Mouse (Mus musculus): ENCODE measurements at regions not wholly inside any gene's neighbourhood (a gene's known extent, or its start where the extent isn't known, plus 50 kb on each side); places are given as distances from the start of the nearest gene placed in this dataset.

DNA sequence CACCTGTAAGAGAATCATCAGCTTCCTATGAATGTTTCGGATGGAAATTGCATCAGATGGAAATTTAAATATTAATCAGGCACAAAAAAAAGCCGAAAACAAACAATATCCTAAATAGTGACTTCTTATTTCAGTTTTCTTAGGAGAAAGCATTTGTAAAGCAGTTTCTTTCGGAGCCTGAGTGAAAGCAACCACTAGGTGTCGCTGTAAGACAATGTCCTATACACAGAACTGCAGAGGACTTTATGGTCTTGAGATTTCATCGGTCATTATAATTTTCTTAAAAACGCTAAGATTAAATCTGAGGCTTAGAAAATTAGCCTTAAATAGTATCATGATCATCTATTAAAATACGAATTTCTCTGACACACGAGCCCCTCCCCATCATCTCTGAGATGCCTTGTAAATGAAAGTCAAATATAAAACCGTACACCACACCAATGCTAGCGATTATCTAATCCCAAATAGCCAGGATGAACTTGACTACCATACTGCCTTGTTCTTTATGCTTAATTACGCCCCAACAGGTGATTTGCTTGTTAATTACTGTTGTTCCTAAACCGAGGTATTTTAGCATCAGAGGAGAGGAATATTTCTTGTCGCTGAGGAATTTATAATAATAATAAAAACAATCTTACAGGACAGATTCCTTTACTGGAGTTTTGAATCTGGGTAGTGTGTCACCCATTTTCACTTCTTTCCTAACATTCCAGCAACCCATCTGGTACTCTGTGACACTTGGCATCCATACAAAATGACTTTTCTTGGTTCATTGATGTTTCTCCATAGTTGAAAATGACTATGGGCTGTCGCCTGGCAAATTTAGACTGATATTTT is 480.0 kb downstream of the Hace1 start:
- H3K4me1 ChIP-seq (replicated peaks; ENCODE audit: control insufficient read depth, insufficient read depth, low read length) = no peaks in the 10 kb centered on the region

DNA sequence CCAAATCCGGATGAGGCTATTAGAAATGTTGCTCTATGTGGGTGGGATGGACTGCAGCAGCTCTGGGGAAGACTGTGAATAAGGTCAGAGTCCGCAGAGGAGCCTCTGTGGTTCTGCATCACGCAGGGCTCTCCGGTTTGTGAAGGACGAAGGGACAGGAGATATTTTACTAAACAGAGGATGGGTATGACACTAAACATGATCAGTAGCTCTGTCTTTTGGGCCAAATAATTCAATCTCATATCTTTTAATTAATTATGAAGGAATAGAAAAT is 480.5 kb downstream of the Hace1 start:
- no peak overlapping the region for H3K4me2 ChIP-seq (ENCODE audit: low read depth, low read length)
- 67% methylated on average over 5 of the region's 5 CpGs for WGBS

More for the DNA sequence above, 480.0 kb downstream of the Hace1 start:
- H3K36me3 ChIP-seq (ENCODE audit: control insufficient read depth, insufficient read depth, low read length) = no peaks in the 10 kb centered on the region
- ATAC-seq (ENCODE audit: low read depth) = no peak
- no peak overlapping the region for H3K4me3 ChIP-seq (ENCODE audit: low read length)
- H3K9ac ChIP-seq (ENCODE audit: low read length) = no peak overlapping the region
- no peak overlapping the region for H3K4me2 ChIP-seq (ENCODE audit: low read depth, low read length)
- H3K27me3 ChIP-seq (ENCODE audit: control insufficient read depth, insufficient read depth, low read depth, low read length) = no peaks in the 10 kb centered on the region
- no peak overlapping the region for H3K27ac ChIP-seq (ENCODE audit: low read length)
- H3K9me3 ChIP-seq (ENCODE audit: control insufficient read depth, low read length) = no peaks in the 10 kb centered on the region
- 30% methylated on average over 14 of the region's 14 CpGs for WGBS

GRCm38 (mm10) chr10:46059285-46059684 is 481.7 kb downstream of the Hace1 start:
- Histone ChIP-seq H3K27me3 (ENCODE audit: control insufficient read depth, insufficient read depth, low read depth, low read length) (no peaks in the 10 kb centered on the region), H3K27ac (ENCODE audit: low read length) (no peak overlapping the region), H3K4me1 (replicated peaks; ENCODE audit: control insufficient read depth, insufficient read depth, low read length) (no peaks in the 10 kb centered on the region), H3K9ac (ENCODE audit: low read length) (no peak overlapping the region), H3K36me3 (ENCODE audit: control insufficient read depth, insufficient read depth, low read length) (no peaks in the 10 kb centered on the region), H3K4me2 (ENCODE audit: low read depth, low read length) (no peak overlapping the region), H3K9me3 (ENCODE audit: control insufficient read depth, low read length) (no peaks in the 10 kb centered on the region), H3K4me3 (ENCODE audit: low read length) (no peak overlapping the region)
- 76% methylated on average over 3 of the region's 3 CpGs for WGBS
- ATAC-seq (ENCODE audit: low read depth) = no peak

More for the DNA sequence above, 480.5 kb downstream of the Hace1 start:
- Histone ChIP-seq H3K4me3 (ENCODE audit: low read length) (no peak overlapping the region), H3K9ac (ENCODE audit: low read length) (no peak overlapping the region), H3K36me3 (ENCODE audit: control insufficient read depth, insufficient read depth, low read length) (no peaks in the 10 kb centered on the region), H3K27ac (ENCODE audit: low read length) (no peak overlapping the region), H3K9me3 (ENCODE audit: control insufficient read depth, low read length) (no peaks in the 10 kb centered on the region), H3K27me3 (ENCODE audit: control insufficient read depth, insufficient read depth, low read depth, low read length) (no peaks in the 10 kb centered on the region), H3K4me1 (replicated peaks; ENCODE audit: control insufficient read depth, insufficient read depth, low read length) (no peaks in the 10 kb centered on the region)
- no peak for ATAC-seq (ENCODE audit: low read depth)

- H3K36me3 ChIP-seq (ENCODE audit: control insufficient read depth, insufficient read depth, low read length) = no peaks in the 10 kb centered on the region
- H3K4me3 ChIP-seq (ENCODE audit: low read length) = no peak overlapping the region
- H3K27me3 ChIP-seq (ENCODE audit: control insufficient read depth, insufficient read depth, low read depth, low read length) = no peaks in the 10 kb centered on the region
- no peak for ATAC-seq (ENCODE audit: low read depth)
- H3K9ac ChIP-seq (ENCODE audit: low read length) = no peak overlapping the region
- no peaks in the 10 kb centered on the region for H3K9me3 ChIP-seq (ENCODE audit: control insufficient read depth, low read length)
- H3K4me2 ChIP-seq (ENCODE audit: low read depth, low read length) = no peak overlapping the region
- H3K4me1 ChIP-seq (replicated peaks; ENCODE audit: control insufficient read depth, insufficient read depth, low read length) = no peaks in the 10 kb centered on the region
- H3K27ac ChIP-seq (ENCODE audit: low read length) = no peak overlapping the region
- WGBS = 79% methylated on average over 4 of the region's 4 CpGs
Measured at GRCm38 (mm10) chr10:46063831-46064230, 486.2 kb downstream of the Hace1 start.

DNA sequence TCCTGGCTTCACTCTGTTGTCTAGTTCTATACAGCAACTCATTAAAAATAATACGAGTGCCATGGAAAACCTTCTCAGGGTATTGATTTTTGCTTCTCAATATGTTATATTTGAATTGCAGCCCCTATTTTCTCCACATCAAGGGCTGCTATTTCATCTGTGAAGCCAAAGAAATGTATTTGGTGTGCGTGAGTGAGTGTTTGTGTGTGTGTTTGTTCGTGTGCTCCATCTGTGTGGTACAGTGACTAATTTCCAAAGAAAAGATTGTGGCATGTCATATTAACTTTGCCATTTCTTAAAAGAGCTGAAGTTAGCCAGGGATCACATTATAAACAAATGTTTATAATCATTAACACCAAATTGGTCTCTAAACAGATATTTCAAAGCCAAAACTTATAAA is 493.1 kb downstream of the Hace1 start:
- Histone ChIP-seq H3K36me3 (ENCODE audit: control insufficient read depth, insufficient read depth, low read length) (no peaks in the 10 kb centered on the region), H3K4me3 (ENCODE audit: low read length) (no peak overlapping the region), H3K4me2 (ENCODE audit: low read depth, low read length) (no peak overlapping the region), H3K4me1 (replicated peaks; ENCODE audit: control insufficient read depth, insufficient read depth, low read length) (no peaks in the 10 kb centered on the region), H3K9ac (ENCODE audit: low read length) (no peak overlapping the region), H3K9me3 (ENCODE audit: control insufficient read depth, low read length) (no peaks in the 10 kb centered on the region), H3K27ac (ENCODE audit: low read length) (no peak overlapping the region), H3K27me3 (ENCODE audit: control insufficient read depth, insufficient read depth, low read depth, low read length) (no peaks in the 10 kb centered on the region)
- ATAC-seq (ENCODE audit: low read depth) = no peak
- 63% methylated on average over 3 of the region's 3 CpGs for WGBS

- Histone ChIP-seq H3K36me3 (ENCODE audit: control insufficient read depth, insufficient read depth, low read length) (no peaks in the 10 kb centered on the region), H3K9ac (ENCODE audit: low read length) (no peak overlapping the region), H3K27ac (ENCODE audit: low read length) (no peak overlapping the region), H3K4me1 (replicated peaks; ENCODE audit: control insufficient read depth, insufficient read depth, low read length) (no peaks in the 10 kb centered on the region), H3K9me3 (ENCODE audit: control insufficient read depth, low read length) (no peaks in the 10 kb centered on the region), H3K4me3 (ENCODE audit: low read length) (no peak overlapping the region), H3K27me3 (ENCODE audit: control insufficient read depth, insufficient read depth, low read depth, low read length) (no peaks in the 10 kb centered on the region), H3K4me2 (ENCODE audit: low read depth, low read length) (no peak overlapping the region)
- WGBS = 34% methylated on average over 8 of the region's 8 CpGs
- no peak for ATAC-seq (ENCODE audit: low read depth)
Measured at GRCm38 (mm10) chr10:46071220-46071619, 493.6 kb downstream of the Hace1 start.

- Histone ChIP-seq H3K27me3 (ENCODE audit: control insufficient read depth, insufficient read depth, low read depth, low read length) (no peaks in the 10 kb centered on the region), H3K4me3 (ENCODE audit: low read length) (no peak overlapping the region), H3K27ac (ENCODE audit: low read length) (no peak overlapping the region), H3K9ac (ENCODE audit: low read length) (no peak overlapping the region), H3K9me3 (ENCODE audit: control insufficient read depth, low read length) (no peaks in the 10 kb centered on the region), H3K4me1 (replicated peaks; ENCODE audit: control insufficient read depth, insufficient read depth, low read length) (no peaks in the 10 kb centered on the region), H3K4me2 (ENCODE audit: low read depth, low read length) (no peak overlapping the region), H3K36me3 (ENCODE audit: control insufficient read depth, insufficient read depth, low read length) (no peaks in the 10 kb centered on the region)
- 75% methylated on average over 12 of the region's 12 CpGs for WGBS
- ATAC-seq (ENCODE audit: low read depth) = no peak
Measured at GRCm38 (mm10) chr10:46071810-46072549, 494.4 kb downstream of the Hace1 start.

- Histone ChIP-seq H3K9ac (ENCODE audit: low read length) (no peak overlapping the region), H3K4me1 (replicated peaks; ENCODE audit: control insufficient read depth, insufficient read depth, low read length) (no peaks in the 10 kb centered on the region), H3K27me3 (ENCODE audit: control insufficient read depth, insufficient read depth, low read depth, low read length) (no peaks in the 10 kb centered on the region), H3K36me3 (ENCODE audit: control insufficient read depth, insufficient read depth, low read length) (no peaks in the 10 kb centered on the region), H3K4me2 (ENCODE audit: low read depth, low read length) (no peak overlapping the region), H3K9me3 (ENCODE audit: control insufficient read depth, low read length) (no peaks in the 10 kb centered on the region), H3K4me3 (ENCODE audit: low read length) (no peak overlapping the region), H3K27ac (ENCODE audit: low read length) (no peak overlapping the region)
- ATAC-seq (ENCODE audit: low read depth) = no peak
- 41% methylated on average over 16 of the region's 16 CpGs for WGBS
Measured at GRCm38 (mm10) chr10:46072550-46073470, 495.2 kb downstream of the Hace1 start.

DNA sequence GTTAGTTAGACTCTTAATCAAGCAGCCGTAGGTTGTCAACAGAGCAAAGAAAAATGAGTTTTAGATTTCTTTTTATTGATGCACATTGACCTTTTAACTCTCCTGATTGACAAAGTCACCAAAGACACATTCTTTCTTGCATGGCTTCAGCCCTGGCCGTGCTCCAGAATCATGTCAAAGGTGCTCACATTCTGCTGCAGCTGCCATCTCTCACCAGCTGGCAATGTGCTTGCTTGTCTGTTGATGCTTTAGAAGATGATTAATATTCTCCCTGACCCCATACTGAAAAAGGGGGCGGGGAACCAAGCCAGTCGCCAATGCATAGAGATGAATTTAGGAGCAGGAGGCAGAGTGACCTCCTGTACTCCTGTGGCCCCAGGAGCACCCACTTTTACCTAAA is 510.1 kb downstream of the Hace1 start:
- Histone ChIP-seq H3K9ac (ENCODE audit: low read length) (no peak overlapping the region), H3K27me3 (ENCODE audit: control insufficient read depth, insufficient read depth, low read depth, low read length) (no peaks in the 10 kb centered on the region), H3K4me2 (ENCODE audit: low read depth, low read length) (no peak overlapping the region), H3K4me1 (replicated peaks; ENCODE audit: control insufficient read depth, insufficient read depth, low read length) (no peaks in the 10 kb centered on the region), H3K9me3 (ENCODE audit: control insufficient read depth, low read length) (no peaks in the 10 kb centered on the region), H3K27ac (ENCODE audit: low read length) (no peak overlapping the region), H3K4me3 (ENCODE audit: low read length) (no peak overlapping the region), H3K36me3 (ENCODE audit: control insufficient read depth, insufficient read depth, low read length) (no peaks in the 10 kb centered on the region)
- WGBS = 29% methylated on average over 4 of the region's 4 CpGs
- ATAC-seq (ENCODE audit: low read depth) = no peak
